Mouse (Mus musculus): ENCODE measurements around the gene Rasgef1a. TPM values are rescaled to one million over a fixed set of nuclear protein-coding genes. Genes with fewer than 3 reads are reported as not detected.

Rasgef1a gene
- polyA plus RNA-seq, 1 experiment from 2014 or later, result 0.57 TPM

DNA sequence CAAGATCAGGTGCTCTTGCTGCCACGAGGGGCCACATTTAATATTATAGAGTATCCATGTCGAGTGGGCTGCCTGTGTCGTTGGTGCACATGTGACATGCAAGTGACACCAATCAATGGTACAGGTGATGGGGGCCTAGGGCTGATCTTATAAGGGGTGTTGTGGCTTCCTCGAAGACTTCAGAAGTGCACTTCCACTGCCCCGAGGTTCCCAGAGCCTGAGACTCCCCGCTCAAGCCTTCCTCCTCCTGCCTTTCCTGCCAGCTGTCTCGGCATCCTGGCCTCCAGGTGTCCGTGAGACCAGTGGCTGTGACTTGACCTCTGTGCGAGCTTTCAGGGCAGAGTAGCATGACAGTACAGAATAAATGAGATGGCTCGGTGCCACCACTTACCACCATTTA lies 67.5 kb downstream of the Rasgef1a start:
- H3K27ac ChIP-seq, result no peak overlapping the region
- no peaks in the 10 kb centered on the region for H3K36me3 ChIP-seq (ENCODE audit: poor library complexity, severe bottlenecking)
- no peak overlapping the region for H3K4me2 ChIP-seq
- no peaks in the 10 kb centered on the region for H3K9me3 ChIP-seq (replicated peaks)
- ATAC-seq, result no peak
- no peak overlapping the region for H3K9ac ChIP-seq
- H3K27me3 ChIP-seq, result no peaks in the 10 kb centered on the region
- peaks cover 11% of the 10 kb centered on the region for H3K4me1 ChIP-seq
- H3K4me3 ChIP-seq, result no peak overlapping the region
- 75% methylated on average over 10 of the region's 10 CpGs for WGBS

DNA sequence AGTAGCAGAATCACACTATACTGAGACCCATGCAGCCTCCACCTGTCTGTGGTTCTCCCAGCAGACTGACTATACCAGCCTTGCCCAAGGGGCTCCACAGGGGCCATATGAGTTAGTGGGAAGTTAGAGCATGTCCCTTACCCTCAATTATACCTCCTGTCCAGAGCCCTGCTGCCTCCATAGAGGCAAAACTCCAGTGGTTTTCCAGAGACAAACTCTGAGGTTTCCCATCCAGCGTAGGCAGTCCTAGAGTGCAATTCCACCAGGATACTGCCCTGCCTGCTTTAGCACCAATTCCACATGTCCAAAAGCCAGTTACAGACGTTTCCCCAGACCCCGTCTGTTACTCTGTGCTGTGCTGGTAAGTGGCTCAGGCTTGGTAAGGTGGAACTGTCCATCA lies 68.1 kb downstream of the Rasgef1a start:
- Histone ChIP-seq H3K27ac (no peak overlapping the region), H3K4me3 (no peak overlapping the region), H3K4me2 (no peak overlapping the region), H3K27me3 (no peaks in the 10 kb centered on the region), H3K9ac (no peak overlapping the region), H3K36me3 (ENCODE audit: poor library complexity, severe bottlenecking) (no peaks in the 10 kb centered on the region), H3K9me3 (replicated peaks) (no peaks in the 10 kb centered on the region), H3K4me1 (peaks cover 6% of the 10 kb centered on the region)
- 65% methylated on average over 3 of the region's 3 CpGs for WGBS
- ATAC-seq, result no peak

DNA sequence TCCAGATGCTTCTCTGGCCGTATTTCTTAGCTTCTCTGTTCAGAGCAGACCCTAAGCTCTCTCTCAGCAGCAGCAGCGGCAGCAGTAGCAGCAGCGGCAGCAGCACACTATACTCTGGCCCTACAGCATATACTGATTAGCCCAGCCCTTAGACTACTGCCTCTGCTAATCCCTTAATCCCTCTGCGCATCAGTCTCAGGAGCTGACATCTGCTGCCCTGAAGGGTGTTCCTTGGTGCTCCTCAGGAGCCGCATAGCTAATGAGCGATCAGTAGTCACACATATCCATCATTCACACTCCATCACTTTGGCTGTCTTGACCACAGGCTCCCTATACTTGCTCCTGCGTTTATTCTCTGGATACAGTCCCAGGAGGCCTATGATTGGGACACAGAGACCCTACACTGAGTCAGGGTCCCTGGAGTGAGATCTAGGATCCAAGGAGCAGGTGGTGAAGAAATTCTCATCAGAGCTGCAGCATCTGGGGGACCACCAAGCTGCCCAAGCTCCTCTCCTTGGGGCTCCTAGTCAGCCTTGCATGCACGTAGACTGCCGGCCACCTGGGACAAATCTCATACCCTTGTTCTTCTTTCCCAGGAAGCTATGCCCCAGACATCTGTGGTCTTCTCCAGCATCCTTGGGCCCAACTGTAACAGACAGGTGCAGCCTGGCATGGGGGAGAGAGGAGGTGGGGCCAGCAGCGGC lies 68.7 kb downstream of the Rasgef1a start:
- Histone ChIP-seq H3K36me3 (ENCODE audit: poor library complexity, severe bottlenecking) (no peaks in the 10 kb centered on the region), H3K9ac (no peak overlapping the region), H3K27ac (no peak overlapping the region), H3K9me3 (replicated peaks) (no peaks in the 10 kb centered on the region), H3K27me3 (no peaks in the 10 kb centered on the region), H3K4me1 (0 out of 2 replicates have a peak, but pooled peaks cover 2% of the 10 kb centered on the region), H3K4me3 (no peak overlapping the region), H3K4me2 (no peak overlapping the region)
- ATAC-seq, result no peak
- WGBS, result 49% methylated on average over 10 of the region's 10 CpGs

DNA sequence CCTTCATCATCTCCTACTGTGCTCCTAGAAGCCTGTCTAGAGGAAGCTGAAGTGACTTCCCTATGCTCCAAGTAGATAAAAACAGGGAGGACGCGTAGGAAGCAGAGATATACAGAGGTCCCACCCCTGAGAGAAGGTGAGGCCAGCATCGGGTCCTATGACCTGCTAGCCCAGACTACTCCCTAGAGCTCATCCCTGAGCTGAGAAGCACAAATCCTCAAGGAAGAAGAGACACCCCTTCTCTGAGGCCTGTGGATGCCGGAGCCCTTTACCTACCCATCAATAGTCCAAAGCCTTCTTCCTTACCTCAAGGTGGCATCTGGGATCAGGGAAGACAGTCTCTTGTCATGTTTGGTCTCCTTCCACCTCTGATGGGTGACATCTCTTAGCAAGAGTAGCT lies 69.5 kb downstream of the Rasgef1a start:
- WGBS, result 91% methylated on average over 4 of the region's 4 CpGs
- no peaks in the 10 kb centered on the region for H3K27me3 ChIP-seq
- no peak overlapping the region for H3K4me3 ChIP-seq
- H3K27ac ChIP-seq, result no peak overlapping the region
- H3K4me2 ChIP-seq, result no peak overlapping the region
- no peaks in the 10 kb centered on the region for H3K9me3 ChIP-seq (replicated peaks)
- H3K36me3 ChIP-seq (ENCODE audit: poor library complexity, severe bottlenecking), result no peaks in the 10 kb centered on the region
- H3K4me1 ChIP-seq, result 0 out of 2 replicates have a peak, but pooled peaks cover 2% of the 10 kb centered on the region
- H3K9ac ChIP-seq, result no peak overlapping the region
- no peak for ATAC-seq

DNA sequence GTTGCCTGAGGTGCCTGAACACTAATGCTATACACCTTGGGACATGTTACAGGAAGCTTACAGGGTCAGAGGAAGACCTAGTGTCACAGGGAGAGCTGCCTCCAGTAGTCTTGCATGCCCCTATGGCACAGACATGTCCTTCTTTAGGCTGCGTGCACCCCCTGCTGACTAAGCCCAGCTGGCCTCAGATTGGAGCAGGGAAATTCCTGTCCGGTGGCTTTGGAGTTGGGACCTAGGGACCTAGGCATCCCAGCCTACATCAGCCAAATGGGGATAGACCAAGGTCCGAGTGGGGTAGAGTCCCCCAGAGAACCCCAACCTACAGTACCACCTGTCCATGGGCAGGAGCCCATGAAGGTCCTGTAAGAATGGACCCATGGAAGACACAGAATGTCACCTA lies 71.1 kb downstream of the Rasgef1a start:
- 85% methylated on average over 3 of the region's 3 CpGs for WGBS

DNA sequence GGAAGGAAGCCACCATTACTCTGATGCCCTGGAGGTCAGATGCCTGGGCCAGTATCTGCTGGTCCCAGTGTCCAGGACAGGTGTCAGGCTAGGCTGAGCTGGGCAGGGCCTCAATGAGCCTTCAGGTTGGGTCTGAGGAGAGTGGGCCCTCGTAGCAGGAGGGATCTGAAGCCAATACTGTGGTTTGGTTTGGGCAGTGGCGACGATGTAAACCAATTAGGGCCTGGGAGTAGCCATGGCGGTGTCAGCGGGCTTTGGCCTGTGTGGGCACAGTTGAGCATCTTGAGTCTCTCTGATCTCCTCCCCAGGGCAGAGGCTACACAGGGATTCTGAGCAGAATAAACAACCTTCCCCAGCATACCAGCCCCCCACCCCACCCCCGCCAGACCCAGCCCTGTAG lies 72.4 kb downstream of the Rasgef1a start:
- Histone ChIP-seq H3K4me2 (no peak overlapping the region), H3K9me3 (replicated peaks) (no peaks in the 10 kb centered on the region), H3K36me3 (ENCODE audit: poor library complexity, severe bottlenecking) (no peaks in the 10 kb centered on the region), H3K27me3 (no peaks in the 10 kb centered on the region), H3K4me3 (no peak overlapping the region), H3K4me1 (no peaks in the 10 kb centered on the region), H3K9ac (no peak overlapping the region), H3K27ac (no peak overlapping the region)
- ATAC-seq, result no peak
- 76% methylated on average over 6 of the region's 6 CpGs for WGBS

More for the DNA sequence above, 71.1 kb downstream of the Rasgef1a start:
- Histone ChIP-seq H3K9me3 (replicated peaks) (no peaks in the 10 kb centered on the region), H3K9ac (no peak overlapping the region), H3K27ac (no peak overlapping the region), H3K27me3 (no peaks in the 10 kb centered on the region), H3K4me3 (no peak overlapping the region), H3K36me3 (ENCODE audit: poor library complexity, severe bottlenecking) (no peaks in the 10 kb centered on the region), H3K4me2 (no peak overlapping the region), H3K4me1 (no peaks in the 10 kb centered on the region)
- no peak for ATAC-seq

DNA sequence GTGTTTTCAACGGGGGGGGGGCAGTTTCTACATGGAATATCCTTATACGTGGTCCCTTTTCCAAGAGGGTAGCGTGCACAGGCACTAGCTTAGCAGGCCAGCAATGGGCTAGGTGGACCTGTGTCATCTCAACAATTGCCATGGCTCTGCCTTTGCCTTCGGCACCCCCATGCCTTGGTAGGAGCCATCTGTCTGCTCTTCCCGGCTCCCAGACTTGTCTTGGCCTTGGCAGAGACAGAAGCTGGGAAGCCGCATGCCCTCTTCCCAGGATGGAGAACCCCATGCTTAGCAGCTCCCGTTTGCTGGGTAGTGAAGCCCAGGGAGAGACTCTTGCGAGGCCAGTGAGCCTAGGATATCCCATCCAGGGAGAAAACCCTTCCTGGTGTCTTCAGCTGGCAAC lies 73.4 kb downstream of the Rasgef1a start:
- Histone ChIP-seq H3K9me3 (replicated peaks) (no peaks in the 10 kb centered on the region), H3K4me2 (no peak overlapping the region), H3K27me3 (no peaks in the 10 kb centered on the region), H3K4me1 (no peaks in the 10 kb centered on the region), H3K9ac (no peak overlapping the region), H3K4me3 (no peak overlapping the region), H3K36me3 (ENCODE audit: poor library complexity, severe bottlenecking) (no peaks in the 10 kb centered on the region), H3K27ac (no peak overlapping the region)
- no peak for ATAC-seq
- 88% methylated on average over 8 of the region's 8 CpGs for WGBS

DNA sequence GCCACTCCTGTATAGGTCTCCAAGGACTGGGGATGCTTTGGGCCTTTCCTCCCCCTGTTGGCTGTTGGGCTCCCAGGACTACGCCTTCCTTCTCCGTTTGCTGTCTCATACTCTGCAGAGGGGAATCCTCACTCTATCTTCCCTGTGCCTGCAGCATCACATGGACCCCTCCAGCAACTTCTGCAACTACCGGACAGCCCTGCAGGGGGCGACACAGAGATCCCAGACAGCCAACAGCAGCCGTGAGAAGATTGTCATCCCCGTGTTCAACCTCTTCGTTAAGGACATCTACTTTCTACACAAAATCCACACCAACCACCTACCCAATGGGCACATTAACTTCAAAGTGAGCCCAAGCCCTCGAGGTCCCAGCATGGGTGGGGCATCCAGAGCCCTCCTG lies 76.7 kb downstream of the Rasgef1a start:
- Histone ChIP-seq H3K4me1 (no peaks in the 10 kb centered on the region), H3K9ac (no peak overlapping the region), H3K27ac (no peak overlapping the region), H3K4me3 (no peak overlapping the region), H3K36me3 (ENCODE audit: poor library complexity, severe bottlenecking) (no peaks in the 10 kb centered on the region), H3K4me2 (no peak overlapping the region), H3K9me3 (replicated peaks) (no peaks in the 10 kb centered on the region), H3K27me3 (no peaks in the 10 kb centered on the region)
- no peak for ATAC-seq
- WGBS, result 48% methylated on average over 8 of the region's 8 CpGs

DNA sequence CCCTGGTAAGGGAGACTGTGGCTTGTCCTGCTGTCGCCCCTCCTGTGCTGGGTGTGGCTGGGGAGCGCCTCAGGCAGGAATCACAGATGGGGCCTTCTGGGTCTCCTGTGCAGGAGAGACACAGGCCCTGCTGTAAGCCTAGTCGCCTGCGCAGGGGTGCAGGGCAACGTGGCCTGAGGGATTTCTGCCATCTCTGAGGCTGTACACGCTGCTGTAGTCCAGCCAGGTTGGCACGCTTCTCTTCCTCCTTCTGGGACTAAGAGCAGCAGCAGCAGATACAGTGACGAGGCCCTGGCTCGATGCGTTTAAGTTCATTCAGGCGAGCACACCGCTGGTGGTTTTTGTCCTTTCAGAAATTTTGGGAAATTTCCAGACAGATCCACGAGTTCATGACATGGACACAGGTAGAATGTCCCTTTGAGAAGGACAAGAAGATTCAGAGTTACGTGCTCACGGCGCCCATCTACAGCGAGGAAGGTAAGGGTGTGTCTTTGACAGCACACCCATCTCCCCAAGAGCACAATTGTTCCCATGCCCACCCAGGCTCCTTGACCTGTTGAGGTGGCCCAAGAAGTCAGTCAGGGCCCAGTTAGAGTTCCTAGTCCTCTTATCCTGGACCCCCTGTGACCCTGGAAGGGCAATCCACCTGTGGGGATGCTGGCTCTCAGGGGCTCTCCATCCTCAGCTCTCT lies 77.7 kb downstream of the Rasgef1a start:
- H3K9me3 ChIP-seq (replicated peaks), result no peaks in the 10 kb centered on the region
- H3K27ac ChIP-seq, result no peak overlapping the region
- no peaks in the 10 kb centered on the region for H3K36me3 ChIP-seq (ENCODE audit: poor library complexity, severe bottlenecking)
- ATAC-seq, result no peak
- 87% methylated on average over 17 of the region's 17 CpGs for WGBS
- no peak overlapping the region for H3K4me3 ChIP-seq
- no peaks in the 10 kb centered on the region for H3K4me1 ChIP-seq
- no peaks in the 10 kb centered on the region for H3K27me3 ChIP-seq
- H3K9ac ChIP-seq, result no peak overlapping the region
- no peak overlapping the region for H3K4me2 ChIP-seq

DNA sequence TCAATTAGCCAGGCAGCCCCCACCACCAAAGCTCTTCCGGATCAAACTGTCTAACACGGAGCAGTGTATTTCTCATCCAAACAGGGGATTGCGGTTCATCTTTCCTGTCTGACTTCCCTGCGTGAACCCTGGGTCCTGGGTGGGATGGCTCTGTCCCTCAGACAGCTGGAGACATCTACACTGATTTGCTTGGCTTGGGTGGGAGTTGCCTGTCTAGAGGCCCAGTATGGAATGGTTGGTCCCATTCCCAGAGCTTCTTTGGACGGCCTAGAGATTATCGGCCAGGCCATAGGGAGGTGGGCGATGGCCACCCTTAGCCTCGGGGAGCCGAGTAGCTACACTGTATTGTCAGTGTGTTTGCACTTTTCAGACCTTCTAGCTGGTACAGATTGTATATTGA lies 79.6 kb downstream of the Rasgef1a start:
- 86% methylated on average over 9 of the region's 9 CpGs for whole genome bisulfite sequencing
- no peaks in the 10 kb centered on the region for H3K4me1 ChIP-seq
- H3K36me3 ChIP-seq (ENCODE audit: poor library complexity, severe bottlenecking), result no peaks in the 10 kb centered on the region
- H3K27ac ChIP-seq, result no peak overlapping the region
- H3K4me2 ChIP-seq, result no peak overlapping the region
- H3K9me3 ChIP-seq (replicated peaks), result no peaks in the 10 kb centered on the region
- no peak overlapping the region for H3K4me3 ChIP-seq
- no peak overlapping the region for H3K9ac ChIP-seq
- ATAC-seq, result no peak
- no peaks in the 10 kb centered on the region for H3K27me3 ChIP-seq

DNA sequence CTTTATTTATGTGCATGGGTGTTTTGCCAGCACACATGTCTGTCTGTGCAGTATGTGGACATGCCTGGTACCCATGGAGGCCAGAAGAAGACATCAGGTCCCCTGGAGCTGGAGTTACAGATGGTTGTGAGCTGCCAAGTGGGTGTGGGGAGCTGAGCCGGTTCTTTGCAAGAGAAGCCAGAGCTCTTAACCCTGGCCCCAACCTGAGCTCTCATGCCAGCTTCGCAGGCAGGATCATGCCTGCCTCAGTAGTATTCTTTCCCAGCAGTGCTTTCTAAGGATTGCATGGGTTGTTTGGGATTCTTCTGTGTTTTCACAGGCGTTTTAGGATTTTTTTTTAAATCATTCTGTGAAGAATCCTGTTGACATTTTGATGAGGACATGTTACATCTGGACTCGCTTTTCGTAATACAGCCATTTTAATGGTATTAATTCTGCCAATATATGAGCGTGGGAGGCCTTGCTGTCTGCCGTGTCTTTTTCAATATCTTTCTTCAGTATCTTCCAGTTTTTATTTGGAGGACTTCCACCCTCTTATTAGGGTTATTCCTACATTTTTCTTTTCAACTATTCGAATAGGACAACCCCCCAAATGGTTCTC lies 86.6 kb downstream of the Rasgef1a start:
- H3K27ac ChIP-seq, result no peak overlapping the region
- H3K4me3 ChIP-seq, result no peak overlapping the region
- H3K4me2 ChIP-seq, result no peak overlapping the region
- 86% methylated on average over 8 of the region's 8 CpGs for WGBS
- H3K4me1 ChIP-seq, result no peaks in the 10 kb centered on the region
- no peaks in the 10 kb centered on the region for H3K27me3 ChIP-seq
- no peaks in the 10 kb centered on the region for H3K36me3 ChIP-seq (ENCODE audit: poor library complexity, severe bottlenecking)
- H3K9ac ChIP-seq, result no peak overlapping the region
- H3K9me3 ChIP-seq (replicated peaks), result no peaks in the 10 kb centered on the region
- no peak for ATAC-seq

DNA sequence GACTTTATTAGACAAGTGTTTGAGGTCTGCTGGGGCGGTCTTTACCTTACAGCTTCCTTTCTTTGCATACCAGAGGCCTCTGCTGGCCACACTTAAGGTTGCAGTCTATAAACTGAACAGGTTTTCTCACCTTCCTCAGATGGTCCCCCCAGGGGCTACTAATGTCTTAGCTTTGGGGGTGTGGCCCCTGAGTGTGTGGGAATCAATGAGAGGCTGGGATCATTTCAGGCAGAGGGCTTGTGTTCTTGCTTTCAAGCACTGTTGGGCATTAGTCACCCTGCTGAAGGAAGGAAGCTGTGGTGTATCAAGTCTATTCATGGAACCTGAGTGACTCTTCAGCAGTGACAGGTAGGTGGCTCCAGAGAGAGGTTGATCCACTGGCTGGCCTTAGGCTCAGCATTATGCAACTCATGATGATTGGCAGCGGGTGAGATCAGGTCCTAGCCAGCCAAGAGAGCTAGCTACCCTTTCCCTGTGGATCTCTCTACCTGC lies 88.1 kb downstream of the Rasgef1a start:
- H3K27ac ChIP-seq, result no peak overlapping the region
- H3K4me3 ChIP-seq, result no peak overlapping the region
- H3K4me2 ChIP-seq, result no peak overlapping the region
- 46% methylated on average over 2 of the region's 2 CpGs for WGBS
- H3K27me3 ChIP-seq, result no peaks in the 10 kb centered on the region
- no peak overlapping the region for H3K9ac ChIP-seq
- H3K36me3 ChIP-seq (ENCODE audit: poor library complexity, severe bottlenecking), result no peaks in the 10 kb centered on the region
- ATAC-seq, result no peak
- no peaks in the 10 kb centered on the region for H3K9me3 ChIP-seq (replicated peaks)
- no peaks in the 10 kb centered on the region for H3K4me1 ChIP-seq
